Mouse (Mus musculus): Measurements from ENCODE around the gene Mthfd1l. TPM values are rescaled to one million over a fixed set of nuclear protein-coding genes. Genes with fewer than 3 reads are reported as not detected.
"Not testable (repeated sequence)": the region's sequence is repeated elsewhere in the genome, so short reads cannot be mapped to it uniquely, and the experiment has no call there.

Mthfd1l gene
- polyA plus RNA-seq, 2 experiments from 2014 or later = 12.7 to 15.4 TPM

- not testable (repeated sequence) for ATAC-seq
These were observed 150.5 kb downstream of the Mthfd1l start for GRCm38 (mm10) chr10:4123280-4123945.

- ATAC-seq = no peak
These were observed 151.2 kb downstream of the Mthfd1l start for GRCm38 (mm10) chr10:4124148-4124547.

- ATAC-seq = no peak
These were observed 152.3 kb downstream of the Mthfd1l start for GRCm38 (mm10) chr10:4125232-4125631.

- no peak for ATAC-seq
These were observed 153.6 kb downstream of the Mthfd1l start for GRCm38 (mm10) chr10:4126335-4127012.

DNA sequence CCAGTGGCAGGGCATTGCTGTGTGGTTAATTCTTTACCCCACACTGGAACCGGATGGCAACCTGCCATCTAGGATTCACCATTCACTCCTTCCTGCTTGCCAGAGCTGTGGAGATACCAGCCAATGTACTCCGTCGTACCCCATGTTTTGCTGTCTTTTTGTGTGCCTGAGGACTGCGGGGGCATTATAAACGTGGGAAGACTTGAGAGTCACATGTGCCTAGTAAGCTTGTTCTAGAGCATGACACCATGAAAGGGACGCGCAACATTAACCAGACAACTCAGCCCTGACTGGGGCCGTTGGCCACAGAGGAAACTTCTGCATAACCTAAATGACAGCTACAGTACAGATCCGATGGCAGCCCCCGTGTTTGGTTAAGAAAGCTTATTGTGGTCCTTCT lies 155.5 kb downstream of the Mthfd1l start:
- ATAC-seq = no peak

- ATAC-seq = no peak
These were observed 156.0 kb downstream of the Mthfd1l start for GRCm38 (mm10) chr10:4128915-4129314.

- ATAC-seq = no peak
These were observed 156.5 kb downstream of the Mthfd1l start for GRCm38 (mm10) chr10:4129461-4129860.

GRCm38 (mm10) chr10:4130034-4130607 lies 157.2 kb downstream of the Mthfd1l start:
- ATAC-seq = no peak

DNA sequence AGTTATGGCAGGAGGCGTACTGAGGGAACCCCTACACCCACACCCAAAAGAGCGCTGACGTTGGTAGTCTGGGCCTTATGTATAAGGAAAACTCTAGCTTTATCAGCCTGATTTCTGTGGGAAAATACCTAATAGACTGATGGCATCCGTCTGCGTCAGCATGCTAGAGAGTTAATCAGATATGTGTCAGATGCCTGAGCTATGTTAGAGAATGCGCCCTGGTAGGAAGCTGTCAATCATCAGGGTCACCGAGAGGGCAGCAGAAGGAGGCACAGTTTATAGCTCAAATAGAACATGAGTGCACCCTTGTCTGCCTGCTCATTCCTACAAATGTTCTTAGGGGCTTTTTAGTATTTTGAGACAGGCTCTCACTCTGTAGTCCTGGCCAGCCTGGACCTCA lies 159.8 kb downstream of the Mthfd1l start:
- ATAC-seq = no peak

- no peak for ATAC-seq
These were observed 162.3 kb downstream of the Mthfd1l start for GRCm38 (mm10) chr10:4135100-4135764.

DNA sequence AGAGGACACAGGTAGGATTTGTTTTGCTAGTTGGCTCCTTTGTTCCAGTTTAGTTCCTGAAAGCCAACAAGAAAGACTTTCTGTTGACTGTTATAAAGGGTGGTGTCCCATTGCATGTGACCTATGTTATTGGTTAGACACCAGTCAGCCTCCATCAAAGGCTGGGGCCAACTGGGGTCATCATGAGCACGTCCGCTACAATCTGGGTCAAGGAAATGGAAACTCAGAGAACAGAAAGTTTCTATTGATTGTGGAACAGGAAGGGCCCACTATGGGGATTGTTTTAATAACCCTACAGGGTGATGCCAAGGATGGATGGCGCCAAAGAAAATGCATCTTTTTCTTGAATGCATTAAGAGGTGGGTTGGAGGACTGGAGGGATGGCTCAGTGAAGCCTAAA lies 166.6 kb downstream of the Mthfd1l start:
- ATAC-seq = no peak

GRCm38 (mm10) chr10:4141689-4142088 lies 168.8 kb downstream of the Mthfd1l start:
- ATAC-seq = no peak

DNA sequence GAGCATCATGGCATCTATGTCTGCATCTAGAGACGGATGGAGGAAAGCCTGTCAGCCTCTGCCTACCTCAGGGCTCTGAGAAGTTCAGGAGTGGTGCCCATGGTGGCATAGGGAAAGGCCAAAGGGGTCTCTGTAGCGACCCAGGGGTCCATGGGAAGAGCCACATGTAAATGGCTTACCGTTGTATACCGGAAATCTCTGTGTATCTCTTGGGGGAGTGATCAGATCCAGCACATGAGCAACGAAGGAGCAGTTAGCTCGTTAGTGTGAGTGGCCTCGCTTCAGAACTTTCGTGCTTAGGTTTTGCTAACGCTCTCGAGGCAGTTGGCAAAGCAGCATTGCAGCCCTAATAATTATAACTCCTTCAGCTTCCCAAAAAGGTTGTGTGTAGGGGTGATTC lies 169.9 kb downstream of the Mthfd1l start:
- no peak for ATAC-seq

DNA sequence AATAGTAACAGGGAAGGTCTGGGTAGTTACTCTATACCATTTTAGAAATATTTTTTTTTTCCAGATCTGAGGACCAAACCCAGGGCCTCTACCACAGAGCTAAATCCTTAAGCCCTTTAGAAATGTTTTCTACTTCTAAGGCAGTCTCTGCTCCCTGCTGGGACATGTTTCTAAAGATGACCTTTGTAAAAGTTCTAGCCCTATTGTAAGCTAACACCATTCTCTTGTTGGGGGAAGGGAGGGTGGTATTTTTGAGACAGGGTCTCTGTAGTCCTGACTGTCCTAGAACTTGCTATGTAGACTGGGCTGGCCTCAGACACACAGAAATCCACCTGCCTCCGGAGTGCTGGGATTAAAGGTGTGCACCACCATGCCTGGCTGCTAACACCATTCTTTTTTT lies 170.5 kb downstream of the Mthfd1l start:
- no peak for ATAC-seq

GRCm38 (mm10) chr10:4145080-4145807 lies 172.3 kb downstream of the Mthfd1l start:
- no peak for ATAC-seq

GRCm38 (mm10) chr10:4146947-4147346 lies 174.0 kb downstream of the Mthfd1l start:
- no peak for ATAC-seq

DNA sequence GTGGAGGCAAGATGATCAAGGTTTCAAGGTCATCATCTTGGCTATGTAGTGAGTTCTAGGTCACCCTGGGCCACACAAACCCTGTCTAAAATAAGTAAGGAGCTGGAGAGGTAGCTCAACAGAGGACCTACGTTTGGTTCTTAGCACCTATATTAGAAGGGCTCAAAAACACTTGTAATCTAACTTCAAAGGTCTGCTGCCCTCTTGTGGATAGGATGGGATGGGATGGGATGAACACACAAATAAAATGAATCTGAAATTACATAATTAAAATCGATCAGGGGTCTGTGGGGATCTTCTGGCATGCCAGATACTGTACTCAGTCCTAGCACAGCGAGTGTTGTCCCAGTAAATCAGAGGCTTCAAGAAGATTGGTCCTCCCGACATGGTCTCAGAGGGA lies 178.2 kb downstream of the Mthfd1l start:
- ATAC-seq = no peak

- ATAC-seq = no peak
These were observed 179.2 kb downstream of the Mthfd1l start for GRCm38 (mm10) chr10:4151862-4152776.

- no peak for ATAC-seq
These were observed 180.1 kb downstream of the Mthfd1l start for GRCm38 (mm10) chr10:4153031-4153430.

- no peak for ATAC-seq
These were observed 181.1 kb downstream of the Mthfd1l start for GRCm38 (mm10) chr10:4154035-4154434.

DNA sequence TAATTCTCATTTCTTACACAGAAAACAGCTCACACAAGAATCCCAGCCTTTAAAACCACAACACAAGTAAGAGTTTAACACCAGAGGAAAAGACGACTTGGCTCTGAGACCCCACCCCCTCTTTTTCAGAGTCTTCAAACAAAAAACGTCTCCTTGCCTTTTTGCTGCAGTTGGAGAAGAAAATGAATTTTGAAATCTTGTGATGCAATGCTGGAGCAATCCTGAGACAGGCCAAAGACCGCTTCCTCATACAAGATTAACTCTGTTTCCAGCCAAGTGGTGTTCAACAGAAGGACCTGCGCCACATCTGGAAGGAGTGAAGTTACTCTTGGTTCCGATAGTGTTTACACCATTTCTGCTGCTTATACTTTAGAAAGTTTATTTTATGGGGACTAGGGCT lies 182.6 kb downstream of the Mthfd1l start:
- no peak for ATAC-seq

DNA sequence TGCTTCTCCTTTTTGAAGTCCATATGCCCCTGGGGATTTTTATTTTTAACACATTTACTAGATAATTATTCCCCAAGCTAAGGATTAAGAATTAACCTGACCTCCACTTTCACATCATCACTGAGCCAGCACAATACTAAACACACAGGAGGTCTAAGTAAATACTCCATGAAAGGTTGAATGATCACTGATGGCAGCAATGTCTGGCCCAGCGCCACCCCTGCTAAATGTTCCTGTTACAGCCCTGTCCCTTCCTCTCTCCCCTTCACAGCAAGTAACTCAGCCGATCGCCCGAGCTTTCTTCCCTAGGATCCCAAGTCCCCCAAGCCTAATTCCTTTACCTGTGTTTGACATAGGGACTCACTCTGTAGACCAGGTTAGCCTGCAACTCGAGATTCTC lies 185.6 kb downstream of the Mthfd1l start:
- no peak for ATAC-seq
